7 mouse cellular contexts compared by ENCODE assay signal in genomic region chr2:23040690-23041089, GRCm38 (mm10). TPM values are rescaled to one million over a fixed set of nuclear protein-coding genes. Genes with fewer than 3 reads are reported as not detected.
DNase-seq lines count a peak whose midpoint lies in the region; ATAC-seq and TF ChIP-seq lines count a peak whose summit lies in the region.
"Not testable (repeated sequence)": the region's sequence is repeated elsewhere in the genome, so short reads cannot be mapped to it uniquely, and the experiment has no call there.

No protein-coding gene starts in this region.

- not testable (repeated sequence) for H3K9me3 ChIP-seq in heart, postnatal 0 days (replicated peaks; ENCODE audit: control insufficient read depth, low read length); liver, embryonic 15.5 days (replicated peaks); neural tube, embryonic 13.5 days

- peaks cover 16% of the 10 kb centered on the region for H3K4me1 ChIP-seq in heart, postnatal 0 days (ENCODE audit: control insufficient read depth, insufficient read depth)
- peaks cover 29% of the 10 kb centered on the region for H3K4me1 ChIP-seq in liver, embryonic 15.5 days (replicated peaks)
- peaks cover 26% of the 10 kb centered on the region for H3K4me1 ChIP-seq in neural tube, embryonic 13.5 days (replicated peaks)

- not testable (repeated sequence) for TF ChIP-seq EP300 in heart, postnatal 0 days (IDR thresholded peaks at IDR 0.05; ENCODE audit: low read depth)

- not testable (repeated sequence) for TF ChIP-seq CTCF in heart, postnatal 0 days (IDR thresholded peaks at IDR 0.05; ENCODE audit: low read depth); layer of hippocampus, adult 2 months (conservative IDR thresholded peaks at IDR 0.05)

- 86% methylated on average over 7 of the region's 7 CpGs for WGBS in heart, postnatal 0 days
- WGBS in liver, embryonic 15.5 days (ENCODE audit: insufficient replicate concordance) = 66% methylated on average over 7 of the region's 7 CpGs
- 83% methylated on average over 7 of the region's 7 CpGs for WGBS in neural tube, embryonic 13.5 days

- peak overlapping the region; percentile 42 for H3K4me2 ChIP-seq in heart, postnatal 0 days (ENCODE audit: low read depth, low read length)
- peak overlapping the region; percentile 75 for H3K4me2 ChIP-seq in liver, embryonic 15.5 days
- H3K4me2 ChIP-seq in neural tube, embryonic 13.5 days = not testable (repeated sequence)

- not testable (repeated sequence) for H3K4me3 ChIP-seq in heart, postnatal 0 days (ENCODE audit: low read depth, low read length); neural tube, embryonic 13.5 days
- H3K4me3 ChIP-seq in layer of hippocampus, adult 2 months = peak overlapping the region; percentile 31; the same call in 1 of the 2 replicates
- peak overlapping the region; percentile 81 for H3K4me3 ChIP-seq in liver, embryonic 15.5 days (replicated peaks)

- not testable (repeated sequence) for H3K9ac ChIP-seq in heart, postnatal 0 days (replicated peaks; ENCODE audit: low read depth, low read length); liver, embryonic 15.5 days; neural tube, embryonic 13.5 days

- ATAC-seq in heart, postnatal 0 days (ENCODE audit: insufficient read depth, low read depth); liver, embryonic 15.5 days (ENCODE audit: insufficient read depth): not testable (repeated sequence)
- ATAC-seq in neural tube, embryonic 13.5 days (ENCODE audit: low read depth) = peak; percentile 3; the same call in 1 of the 2 replicates

- not testable (repeated sequence) for H3K36me3 ChIP-seq in heart, postnatal 0 days (replicated peaks; ENCODE audit: control insufficient read depth, insufficient read depth, low read length); liver, embryonic 15.5 days (replicated peaks); neural tube, embryonic 13.5 days

- peak; percentile 52 for DNase-seq in cerebellum, adult 9-11 months
- peak; percentile 79 for DNase-seq in heart, adult 11 months
- DNase-seq in heart, postnatal 0 days (ENCODE audit: low spot score); layer of hippocampus, adult 2 months (ENCODE audit: low spot score in 2 of 2): not testable (repeated sequence)
- DNase-seq in lung, postnatal 36 days = peak; percentile 21

- peak overlapping the region; percentile 72 for H3K27ac ChIP-seq in heart, postnatal 0 days (ENCODE audit: low read depth)
- peak overlapping the region; percentile 68; the same call in 1 of the 2 replicates for H3K27ac ChIP-seq in layer of hippocampus, adult 2 months
- 0 out of 2 replicates have a peak overlapping the region, but pooled peaks have one; percentile 38 for H3K27ac ChIP-seq in liver, embryonic 15.5 days (replicated peaks)
- H3K27ac ChIP-seq in neural tube, embryonic 13.5 days (replicated peaks) = not testable (repeated sequence)

- H3K27me3 ChIP-seq in heart, postnatal 0 days (ENCODE audit: control insufficient read depth, insufficient read depth, low read length); liver, embryonic 15.5 days; neural tube, embryonic 13.5 days: not testable (repeated sequence)

RNA-seq across cellular contexts. Expression of gene Abi1, which starts 0.6 kb away (rescaled TPM):
- 52.7 and 82.4 TPM in 2 replicates for total RNA-seq in heart, postnatal 0 days (2014; rRNA removed; ENCODE audit: low replicate concordance)
- polyA plus RNA-seq in heart, postnatal 0 days (2015; fragmentation: Nextera tagmentation; extraction: Ambion mirVana) = 18.0 and 19.2 TPM in 2 replicates
- 100 to 1,000 TPM; 221 to 234 TPM for total RNA-seq in layer of hippocampus, adult 2 months (2021)
- 19.0 and 19.8 TPM in 2 replicates for polyA plus RNA-seq in liver, embryonic 15.5 days (2015; fragmentation: Nextera tagmentation; extraction: Ambion mirVana)
- 53.8 and 56.4 TPM in 2 replicates for polyA plus RNA-seq in neural tube, embryonic 13.5 days (2015; fragmentation: Nextera tagmentation; extraction: Ambion mirVana)

RNA-seq across cellular contexts. Expression of gene Acbd5, which starts 27.3 kb away (rescaled TPM):
- 6.8 and 15.5 TPM in 2 replicates for total RNA-seq in heart, postnatal 0 days (2014; rRNA removed; ENCODE audit: low replicate concordance)
- 21.5 and 22.2 TPM in 2 replicates for polyA plus RNA-seq in heart, postnatal 0 days (2015; fragmentation: Nextera tagmentation; extraction: Ambion mirVana)
- 10 to 100 TPM; 78.9 to 85.4 TPM for total RNA-seq in layer of hippocampus, adult 2 months (2021)
- 16.3 and 16.5 TPM in 2 replicates for polyA plus RNA-seq in liver, embryonic 15.5 days (2015; fragmentation: Nextera tagmentation; extraction: Ambion mirVana)
- polyA plus RNA-seq in neural tube, embryonic 13.5 days (2015; fragmentation: Nextera tagmentation; extraction: Ambion mirVana) = 78.0 and 81.1 TPM in 2 replicates
